Mouse (Mus musculus) heart, postnatal 0 days (tissue): ENCODE measurements around the gene Aspn. TPM values are rescaled to one million over a fixed set of nuclear protein-coding genes. Genes with fewer than 3 reads are reported as not detected.
"Not testable (repeated sequence)": the region's sequence is repeated elsewhere in the genome, so short reads cannot be mapped to it uniquely, and the experiment has no call there.

ENCODE experiments used
- ATAC-seq: fragments of 200-750 bp; cut with Nextera tagmentation; 2 replicates; pipeline ENCODE4 v1.8.0; 2017; ENCODE audit warnings: low read depth, moderate number of reproducible peaks, moderate library complexity; ENCODE audit not compliant: insufficient read depth
- DNase-seq: peaks from one replicate; pipeline ENCODE4 v3.0.0-alpha.2; 2016; ENCODE audit warnings: low spot score
- H3K27ac ChIP-seq: fragments of 300-500 bp; sonication (generic); 2 replicates; pipeline ENCODE4 v1.5.1; 2014; ENCODE audit warnings: low read depth, mild to moderate bottlenecking
- H3K27me3 ChIP-seq: fragments of 300-500 bp; sonication (generic); 2 replicates; pipeline ENCODE4 v1.6.1; 2014; ENCODE audit warnings: low read length, mixed read lengths; ENCODE audit not compliant: control insufficient read depth, insufficient read depth
- H3K36me3 ChIP-seq: fragments of 300-500 bp; sonication (generic); replicated peaks from 2 replicates; pipeline ENCODE4 v1.6.1; 2014; ENCODE audit warnings: low read length, mixed read lengths; ENCODE audit not compliant: control insufficient read depth, insufficient read depth
- H3K4me1 ChIP-seq: fragments of 300-500 bp; sonication (generic); 2 replicates; pipeline ENCODE4 v1.6.1; 2014; ENCODE audit warnings: antibody characterized with exemption; ENCODE audit not compliant: control insufficient read depth, insufficient read depth
- H3K4me2 ChIP-seq: fragments of 300-500 bp; sonication (generic); 2 replicates; pipeline ENCODE4 v1.6.1; 2014; ENCODE audit warnings: low read depth, mild to moderate bottlenecking, low read length, moderate library complexity
- H3K4me3 ChIP-seq: fragments of 300-500 bp; sonication (generic); 2 replicates; pipeline ENCODE4 v1.5.1; 2014; ENCODE audit warnings: low read depth, low read length
- H3K9ac ChIP-seq: fragments of 300-500 bp; sonication (generic); replicated peaks from 2 replicates; pipeline ENCODE4 v1.6.1; 2014; ENCODE audit warnings: low read depth, low read length, mixed read lengths
- H3K9me3 ChIP-seq: fragments of 300-500 bp; sonication (generic); replicated peaks from 2 replicates; pipeline ENCODE4 v1.6.1; 2016; ENCODE audit warnings: low read length; ENCODE audit not compliant: control insufficient read depth
- CTCF ChIP-seq: IDR thresholded peaks from 2 replicates; pipeline ENCODE4 v1.5.1; 2016; ENCODE audit warnings: antibody characterized with exemption, control low read depth, low read depth
- EP300 ChIP-seq: IDR thresholded peaks from 2 replicates; pipeline ENCODE4 v1.6.1; 2016; ENCODE audit warnings: antibody characterized with exemption, low read depth
- WGBS: fragments of 180-500 bp; shearing (Covaris S2); extraction: QIAGEN DNeasy Blood & Tissue Kit; methylation state at CpG from one replicate; pipeline ENCODE4 v1.1.7; 2014; 5-methylcytosine and 5-hydroxymethylcytosine counted together
- polyA plus RNA-seq: library from polyadenylated mRNA; unstranded; fragments of >200 nt; fragmentation: Nextera tagmentation; extraction: Ambion mirVana; gene quantifications from 2 replicates; pipeline ENCODE4 v1.2.1, GENCODE M21; 2015
- total RNA-seq: library from RNA; depleted of rRNA; stranded (reverse); fragments of >200 nt; gene quantifications from 2 replicates; pipeline ENCODE4 v1.2.3, GENCODE M21; 2014; ENCODE audit warnings: low replicate concordance

The Aspn gene
- total and polyA plus RNA-seq, 2 experiments from 2014 or later: 56.0 to 67.5 TPM

GRCm38 (mm10) chr13:49584307-49585005, 40.2 kb downstream of the Aspn start:
- Histone ChIP-seq H3K9ac (no peak overlapping the region), H3K27me3 (no peaks in the 10 kb centered on the region), H3K4me1 (0 out of 2 replicates have a peak, but pooled peaks cover 2% of the 10 kb centered on the region), H3K27ac (peak overlapping the region; percentile 34), H3K4me2 (no peak overlapping the region), H3K4me3 (no peak overlapping the region), H3K36me3 (no peaks in the 10 kb centered on the region), H3K9me3 (no peaks in the 10 kb centered on the region)
- DNase-seq: no peak
- TF ChIP-seq EP300 (no peak), CTCF (no peak)
- no peak for ATAC-seq
- 66% methylated on average over 8 of the region's 8 CpGs for WGBS

GRCm38 (mm10) chr13:49586062-49586461, 41.8 kb downstream of the Aspn start:
- no peak overlapping the region for H3K4me3 ChIP-seq
- no peaks in the 10 kb centered on the region for H3K27me3 ChIP-seq
- 86% methylated on average over 6 of the region's 6 CpGs for WGBS
- peak overlapping the region; percentile 15; the same call in 1 of the 2 replicates for H3K27ac ChIP-seq
- 0 out of 2 replicates have a peak, but pooled peaks cover 2% of the 10 kb centered on the region for H3K4me1 ChIP-seq
- DNase-seq (peak; percentile 22), ATAC-seq (no peak)
- no peak for TF ChIP-seq CTCF
- no peak overlapping the region for H3K9ac ChIP-seq
- no peaks in the 10 kb centered on the region for H3K9me3 ChIP-seq
- no peak overlapping the region for H3K4me2 ChIP-seq
- no peaks in the 10 kb centered on the region for H3K36me3 ChIP-seq

GRCm38 (mm10) chr13:49602541-49602940, 58.3 kb downstream of the Aspn start:
- not testable (repeated sequence) for H3K27me3 ChIP-seq, ATAC-seq, H3K4me3 ChIP-seq, H3K4me2 ChIP-seq, H3K4me1 ChIP-seq, H3K36me3 ChIP-seq, H3K27ac ChIP-seq, H3K9ac ChIP-seq, DNase-seq, H3K9me3 ChIP-seq
- WGBS: 88% methylated on average over 2 of the region's 2 CpGs

GRCm38 (mm10) chr13:49603603-49604002, 59.4 kb downstream of the Aspn start:
- Histone ChIP-seq H3K9me3 (no peaks in the 10 kb centered on the region), H3K4me3 (no peak overlapping the region), H3K27me3 (no peaks in the 10 kb centered on the region), H3K36me3 (no peaks in the 10 kb centered on the region), H3K9ac (no peak overlapping the region), H3K4me1 (no peaks in the 10 kb centered on the region), H3K4me2 (no peak overlapping the region), H3K27ac (no peak overlapping the region)
- no peak for TF ChIP-seq CTCF
- no peak for TF ChIP-seq EP300
- DNase-seq (no peak), ATAC-seq (no peak)

GRCm38 (mm10) chr13:49607714-49608113, 63.5 kb downstream of the Aspn start, which contains the start of gene Ogn:
Ogn (plus strand) TSS chr13:49608046.
- Histone ChIP-seq H3K27me3 (no peaks in the 10 kb centered on the region), H3K4me1 (peaks cover 5% of the 10 kb centered on the region; the same call in 1 of the 2 replicates), H3K4me2 (peak within 1 kb of the TSS; percentile 47), H3K4me3 (peak within 1 kb of the TSS; percentile 20), H3K9me3 (no peaks in the 10 kb centered on the region), H3K9ac (no peak within 1 kb of the TSS), H3K27ac (peak within 1 kb of the TSS; percentile 46), H3K36me3 (no peaks in the 10 kb centered on the region; the same call in 1 of the 2 replicates)
- peak; percentile 93 for ATAC-seq
- DNase-seq: peak; percentile 84
- TF ChIP-seq CTCF: no peak
- TF ChIP-seq EP300: 0 out of 2 replicates have a peak, but pooled peaks have one; percentile 36
- 33% methylated on average over 4 of the region's 4 CpGs for WGBS
